Mouse (Mus musculus): ENCODE measurements at regions not wholly inside any gene's neighbourhood (a gene's known extent, or its start where the extent isn't known, plus 50 kb on each side); places are given as distances from the start of the nearest gene placed in this dataset.

GRCm38 (mm10) chr10:51329386-51329785, 151.0 kb upstream of the Gm49339 start:
- no peak for ATAC-seq (ENCODE audit: insufficient read depth, low FRiP score)
- Histone ChIP-seq H3K4me2 (ENCODE audit: low read depth, low read length) (no peak overlapping the region), H3K27me3 (ENCODE audit: control insufficient read depth, insufficient read depth, low read length) (no peaks in the 10 kb centered on the region), H3K27ac (ENCODE audit: low read length) (no peak overlapping the region), H3K4me1 (ENCODE audit: control insufficient read depth, insufficient read depth, low read length) (no peaks in the 10 kb centered on the region), H3K4me3 (replicated peaks; ENCODE audit: low read length) (no peak overlapping the region), H3K36me3 (ENCODE audit: control insufficient read depth, insufficient read depth, low read length) (no peaks in the 10 kb centered on the region), H3K9me3 (replicated peaks; ENCODE audit: control insufficient read depth, low read length) (no peaks in the 10 kb centered on the region), H3K9ac (ENCODE audit: low read length) (no peak overlapping the region)
- 89% methylated on average over 2 of the region's 2 CpGs for WGBS

Measured in stomach, embryonic 16.5 days (tissue).